Mouse (Mus musculus): ENCODE results near the gene Gmds. TPM values are rescaled to one million over a fixed set of nuclear protein-coding genes. Genes with fewer than 3 reads are reported as not detected.

Gmds gene
- 10.0 TPM for polyA plus RNA-seq (2017; shearing (Covaris generic))

GRCm38 (mm10) chr13:32338513-32339365 lies at the start of gene Gmds:
TSS of gene Gmds (minus strand) at chr13:32338740.

GRCm38 (mm10) chr13:31806428-31806832 lies 532.1 kb downstream of the Gmds start, which contains the start of gene Foxc1:
TSS of gene Foxc1 (plus strand) at chr13:31806633.

All from CD4-positive, CD25-positive, alpha-beta regulatory T cell, adult 9 weeks (primary cell).